Mouse (Mus musculus): ENCODE measurements around the gene H2afj.
"Not testable (repeated sequence)": the region's sequence is repeated elsewhere in the genome, so short reads cannot be mapped to it uniquely, and the experiment has no call there.

The H2afj gene

GRCm38 (mm10) chr6:136808014-136808417, at the start of gene H2afj:
TSS of gene H2afj (plus strand) at chr6:136808244.
- DNase-seq = peak; percentile 99

GRCm38 (mm10) chr6:136763912-136764311, 44.1 kb upstream of the H2afj start:
- no peak for DNase-seq

- DNase-seq = no peak
Observed at GRCm38 (mm10) chr6:136769143-136769542, 38.9 kb upstream of the H2afj start.

GRCm38 (mm10) chr6:136769859-136770258, 38.2 kb upstream of the H2afj start:
- DNase-seq = no peak

GRCm38 (mm10) chr6:136776392-136776791, 31.7 kb upstream of the H2afj start:
- DNase-seq = no peak

- no peak for DNase-seq
Observed at GRCm38 (mm10) chr6:136781377-136781986, 26.6 kb upstream of the H2afj start, which contains the start of gene Gucy2c. TSS of gene Gucy2c (minus strand) at chr6:136781765.

- no peak for DNase-seq
Observed at GRCm38 (mm10) chr6:136782146-136782545, 25.9 kb upstream of the H2afj start.

GRCm38 (mm10) chr6:136782761-136783160, 25.3 kb upstream of the H2afj start:
- DNase-seq = no peak

GRCm38 (mm10) chr6:136789391-136789971, 18.6 kb upstream of the H2afj start:
- no peak for DNase-seq

GRCm38 (mm10) chr6:136792884-136793758, 14.9 kb upstream of the H2afj start:
- DNase-seq = peak; percentile 35

GRCm38 (mm10) chr6:136793831-136794525, 14.1 kb upstream of the H2afj start:
- no peak for DNase-seq

GRCm38 (mm10) chr6:136795110-136795509, 12.9 kb upstream of the H2afj start:
- no peak for DNase-seq

- DNase-seq = no peak
Observed at GRCm38 (mm10) chr6:136795850-136796249, 12.2 kb upstream of the H2afj start.

- DNase-seq = not testable (repeated sequence)
Observed at GRCm38 (mm10) chr6:136797874-136798693, 10.0 kb upstream of the H2afj start.

GRCm38 (mm10) chr6:136800710-136801109, 7.3 kb upstream of the H2afj start:
- DNase-seq = no peak

- DNase-seq = no peak
Observed at GRCm38 (mm10) chr6:136801274-136801673, 6.8 kb upstream of the H2afj start.

GRCm38 (mm10) chr6:136803093-136803738, 4.8 kb upstream of the H2afj start:
- DNase-seq = no peak

GRCm38 (mm10) chr6:136803739-136804633, 4.1 kb upstream of the H2afj start, which contains the start of gene Hist4h4:
TSS of gene Hist4h4 (minus strand) at chr6:136804415.
- DNase-seq = peak; percentile 97

GRCm38 (mm10) chr6:136804705-136805408, 3.2 kb upstream of the H2afj start:
- DNase-seq = peak; percentile 13

- DNase-seq = no peak
Observed at GRCm38 (mm10) chr6:136805409-136805775, 2.7 kb upstream of the H2afj start.
